Mouse (Mus musculus) urinary bladder, postnatal 4 days (tissue): ENCODE data around the gene Prkcsh.

Source experiments
- DNase-seq, 2 experiments: peaks; one replicate each; pipeline ENCODE4 v3.0.0; 2021 to 2022; ENCODE audit warnings: low spot score in 2 of 2

The Prkcsh gene

DNA sequence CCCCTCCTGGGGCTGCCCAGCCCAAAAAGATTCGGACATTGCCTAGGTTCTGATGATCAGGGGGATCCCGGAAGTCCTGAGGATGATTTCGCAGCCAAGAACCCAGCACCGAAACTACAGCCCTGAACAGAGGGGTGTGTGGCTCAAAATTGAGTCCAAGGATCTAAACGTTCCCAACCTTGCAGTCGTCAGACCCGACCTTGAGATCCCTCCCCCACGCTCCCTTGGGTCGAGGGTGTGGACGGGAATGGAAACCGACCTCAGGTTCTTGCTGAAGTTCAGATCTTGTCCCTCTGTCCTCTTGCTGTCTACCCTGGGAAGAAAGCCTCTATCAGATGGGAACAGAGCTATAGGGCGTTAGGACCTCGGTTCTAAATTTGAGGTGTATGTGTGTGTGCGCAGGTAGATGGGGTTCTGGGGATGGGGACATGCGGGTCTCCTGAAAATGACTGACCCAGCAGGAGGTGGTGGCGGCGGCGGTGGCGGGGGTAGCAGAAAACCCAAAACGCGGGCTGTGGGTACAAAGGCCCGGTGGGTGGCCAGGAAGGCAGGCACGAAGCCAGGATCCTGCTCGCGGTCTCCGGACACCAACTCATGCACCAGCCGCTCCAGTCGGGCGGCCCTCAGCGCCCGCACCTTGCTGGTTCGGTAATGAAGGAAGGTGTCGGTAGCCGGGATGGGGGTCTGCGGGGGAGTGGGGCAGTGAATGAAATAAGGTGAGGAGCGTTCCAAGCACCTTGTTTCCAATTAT lies 14.8 kb upstream of the Prkcsh start:
- DNase-seq: no peak

DNA sequence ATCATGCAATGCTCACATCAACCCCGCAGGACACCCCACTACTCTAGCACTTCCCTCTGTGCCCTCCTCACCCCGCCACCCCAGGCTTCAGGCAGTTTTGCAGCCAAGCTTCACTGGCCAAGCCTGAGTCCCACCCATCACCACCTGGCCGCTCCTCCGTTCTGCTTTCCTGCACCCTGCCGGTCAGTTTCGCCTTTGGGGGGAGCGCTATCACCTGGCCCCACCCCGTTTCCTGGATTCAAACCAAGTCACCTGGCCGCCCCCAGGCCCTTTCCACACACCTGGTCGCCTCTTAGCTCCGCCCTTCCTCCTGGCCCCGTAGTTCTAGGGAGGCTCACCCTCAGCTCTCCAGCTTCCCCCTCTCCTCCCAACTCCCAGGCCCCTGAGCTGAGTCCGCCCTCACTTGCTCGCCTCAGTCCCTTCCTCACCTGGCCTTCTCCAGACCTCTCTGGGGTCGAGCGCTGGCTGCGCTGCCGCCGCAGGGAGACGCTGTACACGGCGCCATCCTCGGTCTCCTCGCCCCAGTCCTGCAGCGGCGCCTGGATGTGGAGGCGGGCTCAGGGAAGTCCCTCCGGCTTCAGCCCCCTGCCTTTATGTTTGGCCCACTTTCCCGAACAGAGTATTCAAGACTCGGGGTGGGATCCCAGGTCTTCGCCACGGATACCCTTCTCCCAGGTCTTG lies 14.0 kb upstream of the Prkcsh start:
- no peak for DNase-seq

DNA sequence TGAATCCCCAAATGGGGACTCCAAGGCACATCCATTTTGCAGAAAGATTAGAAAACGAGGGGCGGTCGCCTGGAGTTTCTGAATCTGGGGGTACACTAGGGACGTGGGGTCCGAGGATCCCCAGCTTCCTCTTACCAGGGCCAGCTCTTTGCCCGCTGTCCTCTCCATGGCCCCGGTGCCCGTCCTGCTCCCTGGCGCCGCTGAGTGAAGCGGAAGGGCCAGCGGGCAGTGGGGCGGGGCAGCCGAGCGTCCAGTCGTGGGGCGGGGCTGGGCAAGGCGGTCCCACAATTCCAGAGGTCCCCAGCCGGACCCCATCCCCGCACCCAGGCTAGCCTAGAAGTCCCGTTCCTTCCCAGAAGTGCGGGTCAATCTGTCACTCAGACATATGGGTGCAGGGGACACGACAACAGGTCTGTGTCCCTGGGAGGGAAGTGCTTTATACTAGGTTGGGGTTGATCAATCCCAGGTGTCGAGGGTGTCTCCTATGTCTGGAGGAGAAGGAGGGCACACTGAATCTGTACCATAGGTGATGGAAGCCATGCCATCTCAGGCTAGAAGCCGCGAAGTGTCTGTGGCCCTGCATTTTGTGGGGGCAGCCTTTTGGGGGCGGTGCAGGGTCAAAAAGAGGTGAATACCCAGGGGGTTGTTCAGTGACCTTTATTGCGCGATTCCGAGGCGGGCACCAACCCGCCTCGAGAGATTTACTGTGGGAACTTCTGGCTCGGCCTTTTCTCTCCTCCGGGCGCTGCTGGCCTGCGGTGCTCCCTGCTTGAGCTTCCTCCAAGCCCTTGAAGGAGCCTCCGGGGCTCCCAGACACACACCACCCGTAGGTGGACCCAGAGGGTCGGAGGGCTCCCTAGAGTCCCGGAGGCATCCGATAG lies 13.1 kb upstream of the Prkcsh start, which contains the start of gene Rgl3:
Rgl3 (minus strand) TSS at position 217 of the 881 bp plus-strand sequence.
- no peak for DNase-seq

DNA sequence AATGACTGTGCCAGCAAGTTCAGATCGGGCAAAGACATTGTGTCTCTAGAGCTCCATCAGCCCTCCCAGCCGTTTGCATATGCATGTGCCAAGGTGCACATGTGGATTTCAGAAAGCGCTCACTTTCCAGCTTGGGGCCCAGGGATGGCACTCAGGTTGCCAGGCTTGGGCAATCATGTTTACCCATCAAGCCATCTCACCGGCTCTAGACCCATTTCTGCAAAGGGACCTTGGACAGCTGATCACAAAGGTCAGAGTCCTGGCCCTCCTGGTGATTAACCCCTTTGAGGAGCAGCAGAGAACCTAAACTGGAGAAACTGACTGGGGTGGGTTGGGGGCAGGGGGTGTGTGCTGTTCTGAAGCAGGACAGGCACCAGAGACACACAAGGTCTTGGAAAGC lies 10.4 kb upstream of the Prkcsh start:
- no peak for DNase-seq

DNA sequence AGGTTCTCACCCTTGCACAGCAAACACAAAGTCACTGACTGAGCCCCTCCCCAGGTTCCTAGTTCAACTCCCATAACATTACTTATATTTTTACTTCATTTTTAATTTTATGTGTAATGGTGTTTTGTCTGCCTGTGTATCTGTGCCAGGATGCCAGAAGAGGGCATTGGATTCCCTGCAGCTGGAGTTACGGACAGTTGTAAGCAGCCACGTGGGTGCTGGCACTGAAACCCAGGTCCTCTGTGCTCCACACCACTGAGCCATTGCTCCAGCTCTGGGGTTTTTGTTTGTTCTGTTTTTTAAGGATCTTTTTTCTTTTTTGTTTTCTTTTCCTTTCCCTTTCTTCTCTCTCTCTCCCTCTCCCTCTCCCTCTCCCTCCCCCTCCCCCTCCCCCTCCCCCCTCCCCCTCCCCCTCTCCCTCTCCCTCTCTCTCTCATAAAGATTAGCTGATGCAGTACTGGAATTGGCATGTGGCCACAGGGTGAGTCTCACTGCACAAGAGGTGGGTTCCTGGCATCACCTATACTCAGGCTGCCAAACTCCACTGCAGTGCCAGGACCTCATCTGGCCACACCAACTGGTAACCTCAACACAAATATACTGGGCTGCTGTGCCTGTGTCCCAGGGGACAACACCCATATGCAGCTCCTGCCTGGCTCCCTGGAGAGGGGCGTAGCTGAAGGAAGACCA lies 6.3 kb upstream of the Prkcsh start:
- no peak for DNase-seq

DNA sequence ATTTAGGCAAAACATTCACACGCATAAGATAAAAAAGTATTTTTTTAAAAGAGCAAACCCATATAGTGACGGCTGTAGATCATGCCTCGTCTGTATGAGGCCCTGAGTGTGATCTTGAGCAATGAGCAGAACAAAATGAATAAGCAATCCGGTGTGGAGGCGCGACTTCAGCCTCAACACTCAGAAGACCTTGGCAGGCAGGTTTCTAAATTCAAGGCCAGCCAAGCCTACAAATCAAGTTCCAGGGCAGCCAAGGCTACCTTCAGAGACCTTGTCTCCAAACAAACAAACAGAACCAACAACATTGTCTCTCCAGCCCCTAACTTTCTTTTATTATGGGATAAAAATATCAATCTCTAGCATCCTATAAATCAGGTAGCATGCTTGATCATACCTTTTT lies 2.3 kb upstream of the Prkcsh start:
- DNase-seq: no peak

DNA sequence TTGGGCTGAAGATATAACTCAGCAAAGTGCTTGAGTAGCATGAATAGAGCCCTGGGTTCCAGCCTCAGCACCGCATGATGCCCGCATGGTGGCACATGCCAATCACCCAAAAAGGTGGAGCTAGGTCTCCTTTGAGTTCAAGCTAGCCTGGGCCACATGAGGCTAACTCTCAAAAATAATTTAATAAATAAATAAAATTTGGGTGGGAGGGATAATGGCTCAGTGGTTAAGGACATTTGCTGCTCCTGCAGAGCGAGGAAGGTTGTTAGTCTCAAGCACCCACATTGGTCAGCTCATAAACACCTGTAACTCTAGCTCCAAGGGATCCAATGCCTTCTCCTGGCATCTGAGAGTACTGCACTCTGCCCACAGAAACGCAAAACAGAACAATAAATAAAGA lies 973 bp upstream of the Prkcsh start:
- DNase-seq: no peak

DNA sequence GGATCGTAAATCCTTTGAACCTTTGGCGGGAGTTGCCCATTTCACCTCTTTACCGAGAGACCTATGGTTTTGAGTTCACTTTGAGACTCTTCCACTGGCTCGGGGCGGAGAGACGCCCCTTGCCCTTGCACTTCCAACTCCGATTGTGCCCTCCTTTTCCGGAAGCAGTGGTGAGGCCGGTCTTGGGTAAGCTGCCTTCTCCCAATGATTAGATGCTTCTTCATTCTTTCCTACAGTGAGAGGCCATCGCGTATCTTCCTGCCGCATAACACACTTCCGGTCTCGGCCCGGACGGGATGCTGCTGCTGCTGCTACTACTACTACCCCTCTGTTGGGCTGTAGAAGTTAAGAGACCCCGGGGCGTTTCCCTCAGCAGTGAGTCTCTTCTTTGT lies 553 bp downstream of the Prkcsh start:
- DNase-seq: peak in 1 of 2 experiments; percentile 34

DNA sequence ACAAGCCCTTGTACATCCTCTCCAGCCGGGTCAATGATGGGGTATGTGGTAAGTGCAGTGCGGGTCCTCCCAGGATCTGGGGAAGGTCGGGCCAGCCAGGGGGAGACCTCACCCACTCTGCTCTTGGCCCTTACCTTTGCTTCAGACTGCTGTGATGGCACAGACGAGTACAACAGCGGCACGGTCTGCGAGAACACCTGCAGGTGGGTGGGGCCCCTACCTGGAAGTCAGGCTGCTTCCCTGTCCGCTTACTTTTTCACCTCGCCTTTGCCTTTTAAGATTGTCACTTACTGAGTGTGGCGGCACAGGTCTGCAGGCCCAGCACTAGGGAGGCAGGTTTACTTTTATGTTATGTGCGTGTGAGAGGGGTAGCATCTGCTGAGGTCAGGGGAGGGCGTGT lies 1.9 kb downstream of the Prkcsh start:
- DNase-seq: no peak

DNA sequence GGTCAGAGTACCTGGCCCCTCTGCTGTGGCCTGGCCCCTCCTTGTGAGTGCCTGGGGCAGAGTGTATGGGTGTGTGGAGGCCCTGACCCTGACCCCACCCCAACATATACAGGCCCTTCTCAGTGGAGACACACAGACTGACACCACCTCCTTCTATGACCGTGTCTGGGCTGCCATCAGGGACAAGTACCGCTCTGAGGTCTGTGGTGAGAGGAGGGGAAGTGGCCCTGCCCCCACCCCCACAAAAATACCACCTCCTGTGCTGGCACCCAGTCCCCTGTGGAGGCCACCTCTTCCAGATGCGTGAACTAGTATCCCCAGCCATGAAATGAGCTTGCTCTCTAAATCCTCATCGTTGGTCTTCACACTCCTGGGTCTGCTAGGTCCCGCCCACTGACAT lies 8.4 kb downstream of the Prkcsh start:
- no peak for DNase-seq

DNA sequence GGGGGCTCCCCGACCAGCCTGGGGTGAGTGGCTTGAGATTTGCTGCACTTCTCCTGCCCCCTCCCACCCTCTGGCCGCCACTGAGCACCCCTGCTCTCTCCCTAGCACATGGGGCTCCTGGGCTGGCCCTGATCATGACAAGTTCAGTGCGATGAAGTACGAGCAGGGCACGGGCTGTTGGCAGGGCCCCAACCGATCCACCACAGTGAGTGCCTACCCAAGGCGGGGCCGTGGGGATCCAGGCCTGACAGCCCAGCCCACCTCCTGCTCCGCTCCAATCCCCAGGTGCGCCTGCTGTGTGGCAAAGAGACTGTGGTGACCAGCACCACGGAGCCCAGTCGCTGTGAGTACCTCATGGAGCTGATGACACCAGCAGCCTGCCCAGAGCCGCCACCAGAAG lies 10.1 kb downstream of the Prkcsh start:
- no peak for DNase-seq

DNA sequence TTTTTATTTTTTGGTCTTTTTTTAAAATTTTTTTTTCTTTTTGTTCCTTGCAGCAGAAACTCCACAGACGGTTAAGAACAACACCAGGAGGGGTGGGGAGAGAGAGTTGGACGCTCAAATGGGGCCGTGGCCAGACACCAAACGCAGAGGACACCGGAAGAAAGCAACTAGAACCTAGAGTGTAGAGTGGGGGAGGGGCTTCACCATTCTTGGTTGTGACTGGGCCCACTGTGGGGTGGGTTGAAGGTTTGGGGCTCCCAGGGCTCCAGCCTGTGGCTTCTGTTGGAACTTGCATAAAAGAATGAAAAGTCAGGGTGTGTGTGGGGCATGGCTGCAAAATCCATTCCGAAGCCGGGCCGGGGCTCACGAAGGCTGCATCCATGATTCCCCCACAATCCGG lies 13.6 kb downstream of the Prkcsh start:
- DNase-seq: no peak

DNA sequence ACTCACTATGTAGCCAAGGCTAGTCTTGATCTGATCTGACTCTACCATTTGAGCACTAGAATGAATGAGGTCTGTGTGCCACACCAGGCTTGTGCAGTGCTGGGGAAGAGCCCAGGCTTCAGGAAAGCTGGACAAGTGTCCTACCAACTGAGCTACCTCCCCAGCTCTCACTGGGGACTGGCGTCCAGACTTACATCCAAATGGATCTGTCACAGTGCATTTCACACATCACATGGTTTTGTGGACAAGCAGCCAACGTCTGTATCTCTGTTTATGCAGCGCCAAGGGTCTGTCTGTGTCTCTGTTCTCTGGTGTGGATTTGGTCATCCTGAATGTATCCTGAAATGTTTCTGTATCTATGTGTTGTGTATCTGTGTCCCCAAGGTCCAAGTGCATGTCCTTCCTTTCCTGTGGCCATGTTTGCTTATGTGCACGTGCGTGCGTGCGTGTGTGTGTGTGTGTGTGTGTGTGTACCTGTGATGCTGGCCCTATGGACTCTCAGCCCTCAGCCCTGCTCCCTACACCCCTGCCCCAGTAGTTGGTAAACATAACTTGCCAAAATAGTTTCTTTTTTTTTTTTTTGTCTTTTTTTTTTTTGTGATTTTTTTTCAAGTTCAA lies 14.7 kb downstream of the Prkcsh start:
- no peak for DNase-seq

DNA sequence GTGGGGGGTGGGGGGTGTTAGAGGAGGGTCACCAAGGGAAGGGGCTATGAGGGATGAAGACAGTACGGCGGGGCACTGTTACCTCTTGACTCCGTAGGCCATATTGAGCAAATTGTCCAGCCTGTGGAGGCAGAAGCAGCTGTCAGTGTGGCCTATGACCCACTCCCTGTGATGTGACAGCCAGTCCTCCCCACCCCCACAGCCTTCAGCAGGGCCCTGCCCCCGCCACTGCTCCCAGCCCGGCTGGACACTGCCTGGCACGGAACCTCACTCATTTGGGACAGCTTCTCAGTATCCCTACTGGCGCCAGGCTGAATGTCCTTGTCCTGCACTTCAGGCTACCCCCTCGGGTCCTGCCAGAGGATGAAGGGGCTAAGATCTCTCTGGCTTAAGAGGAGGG lies 22.0 kb downstream of the Prkcsh start:
- DNase-seq: no peak

DNA sequence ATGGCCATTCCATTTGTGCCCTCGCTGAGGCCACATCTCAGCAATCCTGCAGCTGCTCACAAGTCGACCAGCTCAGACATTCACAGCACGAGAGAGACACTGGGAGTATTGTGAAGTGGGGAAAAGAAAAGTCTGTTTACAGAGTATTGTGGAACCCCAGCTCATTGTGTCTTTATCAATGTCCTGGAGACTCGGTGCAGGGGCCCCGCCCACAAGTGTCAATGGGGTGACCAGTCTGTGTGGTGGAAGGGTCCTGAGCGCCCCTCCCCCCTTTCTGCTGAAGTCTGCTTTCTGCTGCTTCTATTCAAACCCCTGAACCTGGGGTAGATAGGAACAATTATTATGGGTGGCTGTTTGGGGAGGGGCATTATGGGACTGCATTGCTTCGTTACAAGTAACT lies 25.9 kb downstream of the Prkcsh start:
- DNase-seq: no peak

DNA sequence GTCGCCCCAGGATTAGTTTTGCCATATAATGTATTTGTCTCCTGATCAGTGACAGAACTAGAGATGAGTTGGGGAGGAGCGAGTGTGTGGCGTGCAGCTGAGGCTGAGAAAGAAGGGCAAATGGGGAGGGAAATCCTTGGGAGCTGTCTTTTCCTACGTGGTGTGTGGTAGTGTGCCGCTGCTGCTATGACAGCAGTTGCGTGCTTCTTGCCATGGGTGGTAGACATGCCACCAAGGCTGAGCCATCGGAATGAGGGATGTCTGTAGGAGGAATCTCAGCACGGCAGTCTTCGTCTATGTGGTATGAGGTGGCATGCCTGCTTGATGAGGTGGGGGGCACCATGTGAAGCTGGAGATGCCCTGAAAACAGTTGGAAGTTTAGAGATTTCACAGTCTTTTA lies 27.8 kb downstream of the Prkcsh start:
- no peak for DNase-seq

DNA sequence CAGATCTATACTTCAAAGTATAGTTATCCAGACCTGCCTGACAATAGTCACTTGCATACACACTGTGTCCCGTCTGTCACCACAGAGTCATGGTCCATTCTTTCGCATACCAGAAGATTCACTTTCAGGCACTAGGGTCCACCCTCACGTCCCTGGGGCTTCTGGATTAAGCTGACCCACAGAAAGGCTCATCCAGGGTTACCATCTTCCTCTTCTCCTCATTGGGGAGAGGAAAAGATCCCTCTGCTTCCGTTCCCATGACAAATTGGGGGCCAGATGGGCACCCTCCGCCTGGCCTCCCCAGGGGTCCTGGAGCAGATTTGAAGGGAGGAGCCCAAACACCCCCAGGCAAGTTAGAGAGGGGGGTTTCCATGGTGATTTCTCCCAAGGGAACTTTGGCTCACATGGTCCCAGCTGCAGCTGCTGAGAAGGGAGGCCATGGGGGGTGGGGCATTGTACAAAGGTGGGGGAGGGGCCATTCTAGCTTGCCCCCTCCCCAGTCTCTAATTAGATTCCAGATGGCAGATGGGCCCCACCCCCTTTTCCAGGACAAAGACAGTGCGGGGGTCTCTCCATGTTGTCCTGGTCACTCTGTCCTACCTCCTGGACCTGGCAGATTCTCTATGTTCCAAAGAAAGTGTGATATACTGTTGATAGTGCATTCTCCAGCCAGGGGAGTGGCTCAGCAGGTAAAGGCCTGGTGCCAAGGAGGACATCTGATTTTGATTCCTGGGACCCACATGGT lies 32.9 kb downstream of the Prkcsh start:
- no peak for DNase-seq

DNA sequence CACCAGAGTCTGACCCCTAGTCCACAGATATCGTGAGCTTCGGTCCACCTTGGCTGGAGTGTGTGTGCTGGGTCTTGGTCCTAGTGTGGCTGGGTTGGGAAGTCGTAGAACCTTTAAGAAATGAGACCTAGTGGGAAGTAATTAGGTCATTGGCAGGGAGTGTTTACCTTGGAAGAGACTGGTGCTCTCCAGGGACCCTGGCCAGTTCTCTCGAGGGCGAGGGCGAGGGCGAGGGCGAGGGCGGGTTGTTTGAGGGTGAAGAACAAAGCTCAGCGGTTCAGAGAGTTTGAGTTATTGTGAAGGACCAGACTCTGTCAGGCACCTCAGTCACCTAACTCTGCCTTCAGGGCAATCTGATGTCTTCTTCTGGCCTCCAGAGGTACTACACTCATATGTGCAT lies 35.2 kb downstream of the Prkcsh start:
- no peak for DNase-seq

DNA sequence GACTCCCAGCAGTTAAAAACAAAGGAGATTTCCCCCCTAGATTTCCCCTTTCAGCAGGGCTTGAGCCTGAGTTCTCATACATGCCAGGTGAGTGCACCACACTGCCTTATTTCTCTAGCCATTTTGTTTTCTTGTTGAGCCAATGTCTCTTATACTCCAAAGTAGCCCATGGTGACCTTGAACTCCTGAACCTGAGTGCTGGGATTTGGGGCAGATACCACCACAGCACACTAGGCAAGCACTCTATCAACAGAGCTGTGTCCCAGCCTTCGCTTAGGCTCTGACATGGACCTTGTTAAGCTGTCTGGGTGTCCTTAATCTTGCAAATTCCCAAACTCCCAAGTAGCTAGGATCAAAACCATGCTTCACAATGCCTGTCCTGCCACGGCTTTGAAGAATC lies 39.2 kb downstream of the Prkcsh start:
- DNase-seq: no peak

DNA sequence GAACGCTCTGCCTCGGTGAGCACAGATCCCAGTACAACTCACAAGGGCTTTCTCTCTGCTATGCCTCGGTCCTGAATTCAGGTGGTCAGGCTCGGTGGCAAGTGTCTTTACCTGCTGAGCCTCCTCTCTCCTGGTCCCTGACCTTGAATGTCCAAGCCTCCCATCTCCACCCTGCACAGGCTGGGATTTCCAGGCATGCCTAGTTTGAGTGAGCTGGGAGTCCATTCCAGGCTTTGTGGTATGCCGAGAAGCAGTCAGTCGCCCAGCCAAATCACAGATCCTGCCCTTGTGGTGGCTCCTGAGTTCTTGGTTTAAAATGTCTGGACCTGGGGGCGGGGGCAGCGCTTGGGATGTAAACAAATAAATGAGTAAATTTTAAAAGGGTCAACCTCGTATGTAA lies 44.7 kb downstream of the Prkcsh start:
- DNase-seq: no peak

DNA sequence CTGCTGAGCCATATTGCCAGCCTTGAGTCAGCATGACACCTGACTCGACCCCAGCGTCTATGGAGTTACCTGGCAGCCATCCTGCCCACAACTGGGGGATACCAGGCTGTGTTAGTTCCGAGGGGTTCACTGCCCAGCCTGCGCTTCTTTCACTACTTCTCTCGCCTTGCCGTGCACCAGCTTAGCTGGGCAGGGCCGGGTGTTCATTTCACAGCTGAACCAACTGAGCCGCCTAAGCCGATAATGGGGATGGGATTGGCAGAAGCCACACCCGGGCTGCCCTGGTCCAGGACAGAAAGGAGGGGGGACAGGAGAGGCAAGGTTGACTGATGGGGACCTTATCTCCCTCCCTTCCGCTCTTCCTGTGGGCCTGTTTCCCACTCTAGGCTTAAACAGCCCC lies 46.7 kb downstream of the Prkcsh start:
- DNase-seq: no peak
